Mouse (Mus musculus) G1E (cell line): ENCODE measurements around the gene Gart.

ENCODE experiments used
- CTCF ChIP-seq: IDR thresholded peaks from 2 replicates; pipeline ENCODE4 v1.5.1; 2012; ENCODE audit warnings: low read depth, low read length, inconsistent platforms, mixed read lengths
- GATA1 ChIP-seq: IDR thresholded peaks from 2 replicates; pipeline ENCODE4 v1.6.1; 2012; ENCODE audit warnings: borderline replicate concordance, low read length, inconsistent platforms, mixed read lengths

- TF ChIP-seq CTCF (no peak), GATA1 (no peak)
Measured at GRCm38 (mm10) chr16:91647461-91648219, 888 bp upstream of the Gart start, which contains the start of gene Son.
